In genomic region chr16:30897371-30897770, GRCm38 (mm10) we compare ENCODE assay signal across 34 mouse cellular contexts.
"Had no signal": no experiment of that assay in that cellular context is flagged by ENCODE, and none has a peak within 500 bp of the region (broad histone marks: within the 10 kb centered on the region; RNA-seq: fewer than 3 reads in every experiment).

No protein-coding gene starts in this region.

- H3K36me3 ChIP-seq: heart, embryonic 12.5 days; heart, embryonic 13.5 days; heart, embryonic 15.5 days; hindbrain, embryonic 10.5 days; hindbrain, embryonic 12.5 days; hindbrain, embryonic 13.5 days; hindbrain, embryonic 15.5 days; intestine, embryonic 15.5 days; kidney, embryonic 15.5 days had no signal

- H3K9me3 ChIP-seq: hindbrain, embryonic 13.5 days; hindbrain, embryonic 15.5 days; intestine, embryonic 15.5 days; kidney, embryonic 15.5 days had no signal

- H3K4me1 ChIP-seq: heart, embryonic 12.5 days; heart, embryonic 13.5 days; heart, embryonic 15.5 days; hindbrain, embryonic 10.5 days; hindbrain, embryonic 12.5 days; hindbrain, embryonic 13.5 days; hindbrain, embryonic 15.5 days; intestine, embryonic 15.5 days; kidney, embryonic 15.5 days had no signal

- H3K27ac ChIP-seq: heart, embryonic 13.5 days; heart, embryonic 15.5 days; hindbrain, embryonic 10.5 days; hindbrain, embryonic 12.5 days; hindbrain, embryonic 13.5 days; hindbrain, embryonic 14.5 days; hindbrain, embryonic 15.5 days; hindbrain, postnatal 0 days; intestine, embryonic 15.5 days; kidney, embryonic 15.5 days; kidney, postnatal 0 days; layer of hippocampus, adult 2 months had no signal

- H3K4me3 ChIP-seq: heart, embryonic 12.5 days; heart, embryonic 13.5 days; heart, embryonic 15.5 days; hindbrain, embryonic 10.5 days; hindbrain, embryonic 12.5 days; hindbrain, embryonic 13.5 days; hindbrain, embryonic 15.5 days; intestine, embryonic 15.5 days; kidney, embryonic 15.5 days; layer of hippocampus, adult 2 months had no signal

- DNase-seq: heart, postnatal 10 days; heart, postnatal 14 days; heart, postnatal 36 days; heart, postnatal 4 days; kidney, adult 11 months; kidney, adult 18-20 months; kidney, adult 2 months; kidney, adult 8-10 months; kidney, adult 9 months; kidney, postnatal 10 days; kidney, postnatal 14 days; kidney, postnatal 25 days; kidney, postnatal 36 days; kidney, postnatal 4 days; layer of hippocampus, adult 9-11 months; layer of hippocampus, postnatal 36 days had no signal

- ATAC-seq: hindbrain, embryonic 16.5 days; hindbrain, postnatal 0 days; inflammation-experienced regulatory T-cells, adult 6 months; intestine, embryonic 15.5 days; intestine, embryonic 16.5 days; intestine, postnatal 0 days had no signal

- H3K4me2 ChIP-seq: heart, embryonic 11.5 days; heart, embryonic 12.5 days; heart, embryonic 13.5 days; heart, embryonic 15.5 days; hindbrain, embryonic 12.5 days; hindbrain, embryonic 13.5 days; hindbrain, embryonic 14.5 days; hindbrain, embryonic 15.5 days; intestine, embryonic 15.5 days; kidney, embryonic 15.5 days had no signal

- H3K9ac ChIP-seq: heart, embryonic 12.5 days; heart, embryonic 13.5 days; heart, embryonic 15.5 days; hindbrain, embryonic 12.5 days; hindbrain, embryonic 13.5 days; hindbrain, embryonic 14.5 days; hindbrain, embryonic 15.5 days; intestine, embryonic 15.5 days; kidney, embryonic 15.5 days had no signal

- H3K27me3 ChIP-seq: heart, embryonic 12.5 days; heart, embryonic 13.5 days; heart, embryonic 15.5 days; hindbrain, embryonic 12.5 days; hindbrain, embryonic 13.5 days; hindbrain, embryonic 15.5 days; intestine, embryonic 15.5 days; kidney, embryonic 15.5 days had no signal
